Mouse (Mus musculus): ENCODE measurements around the gene Dennd5a.
A peak's percentile ranks its signal among the peaks of the same experiment; 100 is the strongest.

The Dennd5a gene

GRCm38 (mm10) chr7:109882574-109882973 is 77.7 kb downstream of the Dennd5a start:
- DNase-seq (ENCODE audit: low read depth, low spot score), result no peak

- DNase-seq (ENCODE audit: low read depth, low spot score), result no peak
Observed at GRCm38 (mm10) chr7:109881561-109882099, 78.6 kb downstream of the Dennd5a start.

GRCm38 (mm10) chr7:109879158-109879557 is 81.1 kb downstream of the Dennd5a start:
- DNase-seq (ENCODE audit: low read depth, low spot score), result no peak

GRCm38 (mm10) chr7:109876085-109876484 is 84.2 kb downstream of the Dennd5a start:
- no peak for DNase-seq (ENCODE audit: low read depth, low spot score)

GRCm38 (mm10) chr7:109875598-109875997 is 84.7 kb downstream of the Dennd5a start:
- DNase-seq (ENCODE audit: low read depth, low spot score), result no peak

- no peak for DNase-seq (ENCODE audit: low read depth, low spot score)
Observed at GRCm38 (mm10) chr7:109875033-109875432, 85.2 kb downstream of the Dennd5a start.

GRCm38 (mm10) chr7:109873170-109873569 is 87.1 kb downstream of the Dennd5a start:
- DNase-seq (ENCODE audit: low read depth, low spot score), result no peak

GRCm38 (mm10) chr7:109871232-109871631 is 89.0 kb downstream of the Dennd5a start:
- no peak for DNase-seq (ENCODE audit: low read depth, low spot score)

GRCm38 (mm10) chr7:109868498-109868897 is 91.8 kb downstream of the Dennd5a start:
- no peak for DNase-seq (ENCODE audit: low read depth, low spot score)

GRCm38 (mm10) chr7:109866643-109867042 is 93.6 kb downstream of the Dennd5a start:
- no peak for DNase-seq (ENCODE audit: low read depth, low spot score)

- DNase-seq (ENCODE audit: low read depth, low spot score), result no peak
Observed at GRCm38 (mm10) chr7:109865370-109866229, 94.7 kb downstream of the Dennd5a start, which contains the start of gene Scube2. Gene Scube2 (minus strand): TSS chr7:109865679.

GRCm38 (mm10) chr7:109863561-109863960 is 96.7 kb downstream of the Dennd5a start:
- DNase-seq (ENCODE audit: low read depth, low spot score), result no peak

- DNase-seq (ENCODE audit: low read depth, low spot score), result no peak
Observed at GRCm38 (mm10) chr7:109860162-109860561, 100.1 kb downstream of the Dennd5a start.

GRCm38 (mm10) chr7:109859354-109859753 is 100.9 kb downstream of the Dennd5a start:
- DNase-seq (ENCODE audit: low read depth, low spot score), result no peak

- peak; percentile 73 for DNase-seq (ENCODE audit: low read depth, low spot score)
Observed at GRCm38 (mm10) chr7:109852752-109853212, 107.5 kb downstream of the Dennd5a start.

- no peak for DNase-seq (ENCODE audit: low read depth, low spot score)
Observed at GRCm38 (mm10) chr7:109852017-109852416, 108.3 kb downstream of the Dennd5a start.

GRCm38 (mm10) chr7:109850531-109850930 is 109.7 kb downstream of the Dennd5a start:
- no peak for DNase-seq (ENCODE audit: low read depth, low spot score)

- DNase-seq (ENCODE audit: low read depth, low spot score), result no peak
Observed at GRCm38 (mm10) chr7:109849750-109850434, 110.4 kb downstream of the Dennd5a start.

GRCm38 (mm10) chr7:109848867-109849733 is 111.2 kb downstream of the Dennd5a start:
- DNase-seq (ENCODE audit: low read depth, low spot score), result no peak

- no peak for DNase-seq (ENCODE audit: low read depth, low spot score)
Observed at GRCm38 (mm10) chr7:109844100-109844499, 116.2 kb downstream of the Dennd5a start.

All from 3T3-L1 (cell line).